Mouse (Mus musculus) CH12.LX (cell line): ENCODE results near the gene Acan.

Experiments used
- CTCF ChIP-seq, 2 experiments: IDR thresholded peaks in 1 of 2; conservative IDR thresholded peaks in 1 of 2; 2 replicates each; pipeline ENCODE4 v1.5.1; 2011 to 2012; ENCODE audit warnings: low read depth in 2 of 2, low read length in 2 of 2, improper control_type of control experiment in 1 of 2, inconsistent platforms in 1 of 2, mild to moderate bottlenecking in 1 of 2, moderate library complexity in 1 of 2
- E2F4 ChIP-seq: IDR thresholded peaks from 2 replicates; pipeline ENCODE4 v1.6.1; 2011; ENCODE audit warnings: low read depth, low read length, improper control_type of control experiment; ENCODE audit not compliant: insufficient replicate concordance
- EP300 ChIP-seq: IDR thresholded peaks from 2 replicates; pipeline ENCODE4 v1.6.1; 2011; ENCODE audit warnings: low read length, improper control_type of control experiment
- GABPA ChIP-seq: IDR thresholded peaks from 2 replicates; pipeline ENCODE4 v1.6.1; 2012; ENCODE audit warnings: low read depth, low read length, improper control_type of control experiment, inconsistent platforms; ENCODE audit not compliant: insufficient replicate concordance
- MAFK ChIP-seq: IDR thresholded peaks from 2 replicates; pipeline ENCODE4 v1.6.1; 2011; ENCODE audit warnings: low read length, improper control_type of control experiment; ENCODE audit not compliant: insufficient replicate concordance
- MYC ChIP-seq: IDR thresholded peaks from 2 replicates; pipeline ENCODE4 v1.6.1; 2011; ENCODE audit warnings: low read depth, mild to moderate bottlenecking, improper control_type of control experiment, low read length
- NELFE ChIP-seq: IDR thresholded peaks from 2 replicates; pipeline ENCODE4 v1.6.1; 2011; ENCODE audit warnings: low read depth, low read length, improper control_type of control experiment
- PAX5 ChIP-seq: IDR thresholded peaks from 2 replicates; pipeline ENCODE4 v1.6.1; 2012; ENCODE audit warnings: low read length, inconsistent platforms, mixed read lengths
- POLR2A ChIP-seq: IDR thresholded peaks from 2 replicates; pipeline ENCODE4 v1.6.1; 2011; ENCODE audit warnings: low read depth, mild to moderate bottlenecking, improper control_type of control experiment, low read length
- SMC3 ChIP-seq: IDR thresholded peaks from 2 replicates; pipeline ENCODE4 v1.6.1; 2011; ENCODE audit warnings: low read depth, low read length, improper control_type of control experiment
- TCF12 ChIP-seq: IDR thresholded peaks from 2 replicates; pipeline ENCODE4 v1.6.1; 2014; ENCODE audit warnings: low read depth, mild to moderate bottlenecking, inconsistent platforms, low read length, improper control_type of control experiment
- USF1 ChIP-seq: IDR thresholded peaks from 2 replicates; pipeline ENCODE4 v1.6.1; 2014; ENCODE audit warnings: low read depth, mild to moderate bottlenecking, inconsistent platforms, low read length, improper control_type of control experiment

DNA sequence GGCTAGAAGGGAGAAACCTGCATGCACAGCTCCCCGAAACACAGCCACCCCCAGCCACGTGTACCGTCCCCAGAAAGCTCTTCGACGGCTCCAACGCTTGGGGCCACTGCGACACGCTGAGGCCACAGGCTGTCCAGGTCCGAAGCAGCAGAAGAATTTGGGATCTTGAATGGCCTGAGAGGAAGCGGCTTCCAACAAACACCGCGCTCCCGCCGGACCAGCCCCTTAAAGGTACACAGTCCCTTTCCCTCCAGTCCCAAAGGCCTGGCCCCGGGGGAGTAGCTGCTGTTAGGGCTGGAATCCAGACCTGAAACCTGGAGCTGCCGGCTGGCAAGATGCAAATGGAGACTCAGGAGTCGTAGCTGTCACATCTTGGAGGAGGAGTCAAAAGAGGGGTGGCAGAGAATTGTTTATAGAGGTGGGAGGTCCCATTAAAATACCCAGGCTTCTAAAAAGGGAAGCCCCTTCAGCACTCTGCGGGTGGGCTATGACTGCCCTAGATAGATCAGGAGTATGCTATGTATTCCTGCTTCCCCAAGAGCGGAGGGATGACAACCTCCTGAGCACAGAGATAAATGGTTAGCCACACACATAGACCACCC is 77.7 kb downstream of the Acan start, which contains the start of gene Hapln3:
- TF ChIP-seq GABPA (no peak), CTCF (conservative IDR thresholded peaks at IDR 0.05 in 1 of 2, IDR thresholded peaks at IDR 0.05 in 1 of 2; ENCODE audit: low read depth in 2 of 2, low read length in 2 of 2) (no peak), SMC3 (no peak), PAX5 (no peak), E2F4 (no peak), POLR2A (no peak), TCF12 (no peak), NELFE (no peak), MAFK (no peak), MYC (no peak), USF1 (no peak), EP300 (no peak)
